Comparison of ENCODE assay signal across 8 mouse cellular contexts in the genomic region with DNA sequence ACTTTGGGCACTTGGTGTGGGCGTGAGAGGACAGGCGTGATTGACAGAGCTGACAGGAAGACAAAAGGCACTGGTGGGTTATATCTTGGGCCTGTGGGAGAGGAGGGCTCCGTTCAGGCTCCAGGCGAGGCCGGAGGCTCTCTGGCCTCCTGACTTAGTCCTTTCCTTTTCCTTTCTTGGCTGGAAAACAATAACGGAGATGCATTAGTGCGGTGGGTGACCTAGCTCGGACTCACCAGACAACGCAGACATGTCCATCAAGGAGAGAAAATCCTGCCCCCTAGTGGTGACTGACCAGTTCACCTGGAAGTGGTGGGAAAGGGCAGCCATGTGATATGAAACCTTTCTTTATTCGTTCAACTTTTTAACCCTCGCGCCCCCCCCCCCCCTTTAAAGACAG. TPM values are rescaled to one million over a fixed set of nuclear protein-coding genes. Genes with fewer than 3 reads are reported as not detected.
DNase-seq lines count a peak whose midpoint lies in the region; ATAC-seq and TF ChIP-seq lines count a peak whose summit lies in the region.

No protein-coding gene starts in this region.

- H3K27me3 ChIP-seq in cerebellum, adult 2 months (ENCODE audit: control insufficient read depth, insufficient read depth, low read length), result no peaks in the 10 kb centered on the region
- H3K27me3 ChIP-seq in lung, embryonic 16.5 days (ENCODE audit: control insufficient read depth, insufficient read depth, low read depth, low read length), result peaks cover under 1% of the 10 kb centered on the region; the same call in 1 of the 2 replicates
- no peaks in the 10 kb centered on the region for H3K27me3 ChIP-seq in small intestine, adult 2 months (ENCODE audit: control insufficient read depth, insufficient read depth, low read length)

- WGBS in cerebellum, adult 2 months, result 25% methylated on average over 12 of the region's 12 CpGs
- 12% methylated on average over 12 of the region's 12 CpGs for WGBS in lung, embryonic 16.5 days
- 42% methylated on average over 12 of the region's 12 CpGs for WGBS in small intestine, adult 2 months

- DNase-seq in spleen, postnatal 10 days (ENCODE audit: low spot score in 2 of 2), result peak; percentile 23 to 58
- DNase-seq in spleen, adult 12 weeks (ENCODE audit: low spot score), result no peak
- DNase-seq in cerebellum, adult 2 months, result peak; percentile 69 to 77
- peak; percentile 52 for DNase-seq in gastrocnemius, postnatal 14 days
- peak; percentile 50 for DNase-seq in kidney, adult 18-20 months
- DNase-seq in left cerebral cortex, postnatal 14 days (ENCODE audit: low spot score in 2 of 2), result no peak

- H3K4me2 ChIP-seq in lung, embryonic 16.5 days (ENCODE audit: low read depth, low read length), result peak overlapping the region; percentile 61

- no peak for ATAC-seq in lung, embryonic 16.5 days (ENCODE audit: low read depth)

- H3K27ac ChIP-seq in cerebellum, adult 2 months (ENCODE audit: insufficient read depth, low read length), result no peak overlapping the region
- no peak overlapping the region for H3K27ac ChIP-seq in lung, embryonic 16.5 days (ENCODE audit: low read length)
- no peak overlapping the region for H3K27ac ChIP-seq in small intestine, adult 2 months (ENCODE audit: insufficient read depth, low read depth, low read length)

- intact Hi-C loops in gastrocnemius, postnatal 14 days (cut with DNase I; ENCODE audit: low total_unique reads), result no loop called here
- intact Hi-C loops in left cerebral cortex, postnatal 14 days (cut with DNase I), result loop anchor here (5.0 kb wide), 2 partner anchors 42 to 127 kb away; no protein-coding TSS in a partner anchor

- peak; percentile 83 for TF ChIP-seq CTCF in cerebellum, adult 2 months (IDR thresholded peaks at IDR 0.05; ENCODE audit: borderline replicate concordance, insufficient read depth, low read depth, low read length)
- peak; percentile 72; the same call in 1 of the 2 replicates for TF ChIP-seq CTCF in small intestine, adult 2 months (IDR thresholded peaks at IDR 0.05; ENCODE audit: extremely low read depth, insufficient read length, insufficient replicate concordance, low read depth, low read length)

- H3K36me3 ChIP-seq in lung, embryonic 16.5 days (ENCODE audit: control insufficient read depth, insufficient read depth, low read length), result peaks cover 2% of the 10 kb centered on the region; the same call in 1 of the 2 replicates
- H3K36me3 ChIP-seq in small intestine, adult 2 months (ENCODE audit: control insufficient read depth, insufficient read depth, low read length), result peaks cover 24% of the 10 kb centered on the region

- no peak overlapping the region for H3K4me3 ChIP-seq in cerebellum, adult 2 months (replicated peaks; ENCODE audit: insufficient read depth, low read depth, low read length)
- H3K4me3 ChIP-seq in lung, embryonic 16.5 days (ENCODE audit: low read length), result peak overlapping the region; percentile 70
- H3K4me3 ChIP-seq in small intestine, adult 2 months (ENCODE audit: low read depth, low read length), result no peak overlapping the region

- TF ChIP-seq POLR2A in cerebellum, adult 2 months (IDR thresholded peaks at IDR 0.05; ENCODE audit: borderline replicate concordance, insufficient read depth, low read length), result no peak
- TF ChIP-seq POLR2A in small intestine, adult 2 months (IDR thresholded peaks at IDR 0.05; ENCODE audit: low read depth, low read length), result no peak

- H3K9ac ChIP-seq in lung, embryonic 16.5 days (ENCODE audit: low read length), result peak overlapping the region; percentile 88

- H3K9me3 ChIP-seq in lung, embryonic 16.5 days (ENCODE audit: control insufficient read depth, low read length), result no peaks in the 10 kb centered on the region

- H3K4me1 ChIP-seq in cerebellum, adult 2 months (ENCODE audit: control insufficient read depth, insufficient read depth, low read length), result peaks cover 51% of the 10 kb centered on the region
- H3K4me1 ChIP-seq in lung, embryonic 16.5 days (replicated peaks; ENCODE audit: control insufficient read depth, insufficient read depth, low read length), result peaks cover 28% of the 10 kb centered on the region
- H3K4me1 ChIP-seq in small intestine, adult 2 months (ENCODE audit: control insufficient read depth, insufficient read depth, insufficient read length, low read length), result peaks cover 34% of the 10 kb centered on the region

RNA-seq across cellular contexts. Expression of a gene that starts 2.2 kb away (rescaled TPM):
- polyA plus RNA-seq in cerebellum, adult 2 months (2012; rRNA removed), result 77.8 and 78.9 TPM in 2 replicates
- total RNA-seq in gastrocnemius, postnatal 14 days (2021), result 10 to 100 TPM; 12.1 to 20.7 TPM
- 680 and 776 TPM in 2 replicates for polyA plus RNA-seq in lung, embryonic 16.5 days (2015; fragmentation: Nextera tagmentation; extraction: Ambion mirVana)
- 2.4 and 5.9 TPM in 2 replicates for polyA plus RNA-seq in small intestine, adult 2 months (2012; rRNA removed)
- 10 to 100 TPM; 24.9 to 26.3 TPM for total RNA-seq in left cerebral cortex, postnatal 14 days (2021)

RNA-seq across cellular contexts. Expression of a gene that starts 2.9 kb away (rescaled TPM):
- 2.0 TPM in 2 replicates for polyA plus RNA-seq in cerebellum, adult 2 months (2012; rRNA removed)
- not detected for total RNA-seq in gastrocnemius, postnatal 14 days (2021)
- polyA plus RNA-seq in lung, embryonic 16.5 days (2015; fragmentation: Nextera tagmentation; extraction: Ambion mirVana), result 0.10 TPM in 1 of 2 replicates, not detected in the other
- polyA plus RNA-seq in small intestine, adult 2 months (2012; rRNA removed), result 2.2 and 2.9 TPM in 2 replicates
- 10 to 100 TPM; 37.3 to 42.0 TPM for total RNA-seq in left cerebral cortex, postnatal 14 days (2021)

RNA-seq across cellular contexts. Expression of a gene that starts 15.6 kb away (rescaled TPM):
- not detected in 2 replicates for polyA plus RNA-seq in cerebellum, adult 2 months (2012; rRNA removed)
- not detected for total RNA-seq in gastrocnemius, postnatal 14 days (2021)
- polyA plus RNA-seq in lung, embryonic 16.5 days (2015; fragmentation: Nextera tagmentation; extraction: Ambion mirVana), result 0.33 and 0.88 TPM in 2 replicates
- not detected in 2 replicates for polyA plus RNA-seq in small intestine, adult 2 months (2012; rRNA removed)
- not detected for total RNA-seq in left cerebral cortex, postnatal 14 days (2021)

RNA-seq across cellular contexts. Expression of a gene that starts 45.7 kb away (rescaled TPM):
- 716 and 832 TPM in 2 replicates for polyA plus RNA-seq in cerebellum, adult 2 months (2012; rRNA removed)
- total RNA-seq in gastrocnemius, postnatal 14 days (2021), result 10 to 100 TPM; 38.6 to 42.4 TPM
- polyA plus RNA-seq in lung, embryonic 16.5 days (2015; fragmentation: Nextera tagmentation; extraction: Ambion mirVana), result 55.9 and 59.7 TPM in 2 replicates
- 165 and 295 TPM in 2 replicates for polyA plus RNA-seq in small intestine, adult 2 months (2012; rRNA removed)
- total RNA-seq in left cerebral cortex, postnatal 14 days (2021), result 100 to 1,000 TPM; 342 to 377 TPM

Comparison
In these comparisons a context has a peak if more than half of its experiments do, and no peak if none do; other contexts are left out.
1. DNase-seq: peak in spleen, postnatal 10 days (2 of 2), cerebellum, adult 2 months (2 of 2), gastrocnemius, postnatal 14 days (single experiment) and kidney, adult 18-20 months (single experiment); none in spleen, adult 12 weeks (single experiment) and left cerebral cortex, postnatal 14 days (0 of 2).
2. RNA of a gene that starts 2.2 kb away (polyA plus RNA-seq): 680 to 776 TPM in lung, embryonic 16.5 days and 77.8 to 78.9 TPM in cerebellum, adult 2 months; 2.4 to 5.9 TPM in small intestine, adult 2 months; every median in the first group is over 10 times any median in the second.